Mouse (Mus musculus): Measurements from ENCODE around the gene Entpd2. TPM values are rescaled to one million over a fixed set of nuclear protein-coding genes. Genes with fewer than 3 reads are reported as not detected.

The Entpd2 gene
- polyA plus RNA-seq, 1 experiment from 2014 or later, result not detected

- no peaks in the 10 kb centered on the region for H3K27me3 ChIP-seq (ENCODE audit: control insufficient read depth, insufficient read depth, low read length)
- ATAC-seq (ENCODE audit: insufficient read depth, low FRiP score, low TSS enrichment) (no peak), DNase-seq (ENCODE audit: low spot score) (peak; percentile 63)
- H3K4me1 ChIP-seq (ENCODE audit: control insufficient read depth, insufficient read depth, low read length), result peaks cover 20% of the 10 kb centered on the region
- no peak overlapping the region for H3K27ac ChIP-seq (ENCODE audit: low read depth, low read length)
- peaks cover 2% of the 10 kb centered on the region for H3K36me3 ChIP-seq (ENCODE audit: control insufficient read depth, insufficient read depth, low read length)
- H3K9ac ChIP-seq (ENCODE audit: low read length), result no peak overlapping the region
- H3K4me2 ChIP-seq (ENCODE audit: low read depth), result no peak overlapping the region
- WGBS, result 69% methylated on average over 4 of the region's 4 CpGs
- no peak overlapping the region for H3K4me3 ChIP-seq (ENCODE audit: low read depth, low read length)
- H3K9me3 ChIP-seq (ENCODE audit: control insufficient read depth, low read length), result no peaks in the 10 kb centered on the region
Measured at GRCm38 (mm10) chr2:25376589-25376988, 19.1 kb upstream of the Entpd2 start.

GRCm38 (mm10) chr2:25384492-25384891 is 11.2 kb upstream of the Entpd2 start:
- Histone ChIP-seq H3K4me3 (ENCODE audit: low read depth, low read length) (no peak overlapping the region), H3K4me1 (ENCODE audit: control insufficient read depth, insufficient read depth, low read length) (no peaks in the 10 kb centered on the region), H3K27ac (ENCODE audit: low read depth, low read length) (no peak overlapping the region), H3K27me3 (ENCODE audit: control insufficient read depth, insufficient read depth, low read length) (no peaks in the 10 kb centered on the region), H3K4me2 (ENCODE audit: low read depth) (no peak overlapping the region), H3K9ac (ENCODE audit: low read length) (no peak overlapping the region), H3K36me3 (ENCODE audit: control insufficient read depth, insufficient read depth, low read length) (no peaks in the 10 kb centered on the region), H3K9me3 (ENCODE audit: control insufficient read depth, low read length) (no peaks in the 10 kb centered on the region)
- DNase-seq (ENCODE audit: low spot score) (no peak), ATAC-seq (ENCODE audit: insufficient read depth, low FRiP score, low TSS enrichment) (no peak)
- WGBS, result 76% methylated on average over 5 of the region's 5 CpGs

GRCm38 (mm10) chr2:25391266-25391665 is 4.4 kb upstream of the Entpd2 start:
- WGBS, result 80% methylated on average over 5 of the region's 5 CpGs
- H3K27ac ChIP-seq (ENCODE audit: low read depth, low read length), result no peak overlapping the region
- H3K4me2 ChIP-seq (ENCODE audit: low read depth), result no peak overlapping the region
- DNase-seq (ENCODE audit: low spot score), result no peak
- no peaks in the 10 kb centered on the region for H3K36me3 ChIP-seq (ENCODE audit: control insufficient read depth, insufficient read depth, low read length)
- ATAC-seq (ENCODE audit: insufficient read depth, low FRiP score, low TSS enrichment), result no peak
- no peak overlapping the region for H3K4me3 ChIP-seq (ENCODE audit: low read depth, low read length)
- peaks cover 16% of the 10 kb centered on the region for H3K27me3 ChIP-seq (ENCODE audit: control insufficient read depth, insufficient read depth, low read length)
- no peaks in the 10 kb centered on the region for H3K4me1 ChIP-seq (ENCODE audit: control insufficient read depth, insufficient read depth, low read length)
- no peaks in the 10 kb centered on the region for H3K9me3 ChIP-seq (ENCODE audit: control insufficient read depth, low read length)
- H3K9ac ChIP-seq (ENCODE audit: low read length), result no peak overlapping the region

DNA sequence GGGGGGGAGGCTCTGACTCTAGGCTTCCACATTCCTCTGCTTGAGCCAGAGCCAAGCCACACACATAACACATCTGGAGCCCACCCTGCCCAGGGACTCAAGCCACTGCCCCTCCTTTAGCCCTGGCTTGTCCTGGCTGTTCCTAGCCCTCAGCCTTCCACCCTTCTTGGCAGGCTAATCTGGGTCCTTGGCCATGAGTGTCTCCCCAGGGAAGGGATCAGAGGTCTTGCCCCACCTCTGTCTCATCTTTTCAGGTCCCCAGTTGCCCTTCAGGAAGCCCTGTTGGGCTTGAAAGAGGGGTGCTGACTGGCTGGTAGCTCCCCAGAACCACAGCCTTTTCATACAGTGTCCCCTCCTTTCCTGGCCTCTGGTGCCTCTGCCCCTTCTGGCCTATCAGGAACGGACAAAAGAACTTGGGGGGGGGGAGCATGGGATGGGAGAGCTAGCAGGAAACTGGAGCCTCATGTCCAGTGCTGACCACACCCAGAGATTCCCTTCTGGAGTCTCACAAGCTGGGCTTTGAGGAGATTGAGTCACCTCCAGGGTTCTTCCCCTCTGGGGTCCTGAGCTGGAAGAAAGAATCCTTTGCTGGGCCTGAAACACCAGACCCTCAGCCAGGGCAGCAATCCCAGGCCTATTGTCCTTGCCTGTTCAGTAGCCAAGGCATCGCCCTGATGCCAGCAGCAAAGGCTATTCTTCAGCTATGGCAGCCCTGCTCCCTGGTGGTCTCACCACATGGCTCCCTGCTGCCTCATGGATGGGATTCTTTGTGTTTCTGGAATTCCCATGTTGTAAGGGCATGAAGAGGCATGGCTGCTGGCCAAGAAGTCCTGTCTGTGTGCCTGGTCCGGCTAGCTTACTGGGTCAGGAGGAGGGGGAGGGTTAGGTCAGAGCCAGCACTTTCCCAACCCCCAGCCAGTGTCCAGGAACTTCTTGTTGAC is 1.1 kb upstream of the Entpd2 start:
- no peak overlapping the region for H3K4me2 ChIP-seq (ENCODE audit: low read depth)
- no peak overlapping the region for H3K4me3 ChIP-seq (ENCODE audit: low read depth, low read length)
- H3K4me1 ChIP-seq (ENCODE audit: control insufficient read depth, insufficient read depth, low read length), result no peaks in the 10 kb centered on the region
- no peaks in the 10 kb centered on the region for H3K36me3 ChIP-seq (ENCODE audit: control insufficient read depth, insufficient read depth, low read length)
- no peaks in the 10 kb centered on the region for H3K9me3 ChIP-seq (ENCODE audit: control insufficient read depth, low read length)
- DNase-seq (ENCODE audit: low spot score) (no peak), ATAC-seq (ENCODE audit: insufficient read depth, low FRiP score, low TSS enrichment) (no peak)
- WGBS, result 42% methylated on average over 3 of the region's 3 CpGs
- H3K9ac ChIP-seq (ENCODE audit: low read length), result no peak overlapping the region
- H3K27ac ChIP-seq (ENCODE audit: low read depth, low read length), result no peak overlapping the region
- peaks cover 38% of the 10 kb centered on the region for H3K27me3 ChIP-seq (ENCODE audit: control insufficient read depth, insufficient read depth, low read length)

- Histone ChIP-seq H3K9ac (ENCODE audit: low read length) (no peak overlapping the region), H3K4me3 (ENCODE audit: low read depth, low read length) (no peak overlapping the region; the same call in 1 of the 2 replicates), H3K36me3 (ENCODE audit: control insufficient read depth, insufficient read depth, low read length) (no peaks in the 10 kb centered on the region), H3K4me2 (ENCODE audit: low read depth) (no peak overlapping the region), H3K9me3 (ENCODE audit: control insufficient read depth, low read length) (no peaks in the 10 kb centered on the region), H3K27ac (ENCODE audit: low read depth, low read length) (no peak overlapping the region), H3K4me1 (ENCODE audit: control insufficient read depth, insufficient read depth, low read length) (no peaks in the 10 kb centered on the region), H3K27me3 (ENCODE audit: control insufficient read depth, insufficient read depth, low read length) (peaks cover 57% of the 10 kb centered on the region)
- no peak for DNase-seq (ENCODE audit: low spot score)
- 39% methylated on average over 3 of the region's 3 CpGs for WGBS
- no peak for ATAC-seq (ENCODE audit: insufficient read depth, low FRiP score, low TSS enrichment)
Measured at GRCm38 (mm10) chr2:25396597-25396983, 916 bp downstream of the Entpd2 start.

DNA sequence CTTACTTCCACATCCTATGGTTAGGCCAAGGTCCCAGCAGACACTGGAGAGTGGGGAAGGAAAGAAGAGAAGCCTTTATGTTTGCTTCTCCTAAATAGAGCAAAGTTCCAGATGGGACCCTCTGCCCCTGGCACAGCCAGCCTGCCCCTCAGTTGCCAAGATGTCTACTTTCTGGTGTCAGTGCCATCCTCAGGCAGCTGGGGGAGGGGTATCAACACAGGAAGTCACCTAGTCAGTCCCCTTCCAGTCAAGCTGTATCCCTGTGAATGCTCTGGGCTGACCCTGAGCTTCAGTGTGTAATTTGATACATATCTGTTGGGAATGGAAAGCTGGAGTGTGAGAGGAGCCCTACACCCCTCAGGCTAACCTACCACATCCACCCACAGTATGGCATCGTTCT is 1.3 kb downstream of the Entpd2 start:
- H3K9ac ChIP-seq (ENCODE audit: low read length), result no peak overlapping the region
- no peak overlapping the region for H3K4me2 ChIP-seq (ENCODE audit: low read depth)
- no peaks in the 10 kb centered on the region for H3K9me3 ChIP-seq (ENCODE audit: control insufficient read depth, low read length)
- H3K4me3 ChIP-seq (ENCODE audit: low read depth, low read length), result no peak overlapping the region
- 62% methylated on average over 1 of the region's 1 CpGs for WGBS
- ATAC-seq (ENCODE audit: insufficient read depth, low FRiP score, low TSS enrichment) (no peak), DNase-seq (ENCODE audit: low spot score) (no peak)
- no peaks in the 10 kb centered on the region for H3K4me1 ChIP-seq (ENCODE audit: control insufficient read depth, insufficient read depth, low read length)
- peaks cover 57% of the 10 kb centered on the region for H3K27me3 ChIP-seq (ENCODE audit: control insufficient read depth, insufficient read depth, low read length)
- no peaks in the 10 kb centered on the region for H3K36me3 ChIP-seq (ENCODE audit: control insufficient read depth, insufficient read depth, low read length)
- H3K27ac ChIP-seq (ENCODE audit: low read depth, low read length), result no peak overlapping the region

DNA sequence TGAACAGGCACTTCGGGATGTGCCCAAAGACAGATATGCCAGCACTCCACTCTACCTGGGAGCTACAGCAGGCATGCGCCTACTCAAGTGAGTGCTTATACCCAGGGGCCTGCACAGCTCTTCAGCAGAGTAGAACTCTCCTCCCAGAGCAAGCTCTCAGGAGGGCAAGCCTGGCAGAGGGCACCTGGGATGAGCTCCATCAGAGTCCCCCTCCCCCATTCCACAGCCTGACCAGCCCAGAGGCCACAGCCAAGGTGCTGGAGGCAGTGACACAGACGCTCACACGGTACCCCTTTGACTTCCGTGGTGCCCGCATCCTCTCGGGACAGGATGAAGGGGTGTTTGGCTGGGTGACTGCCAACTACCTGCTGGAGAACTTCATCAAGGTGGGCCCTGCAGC is 2.4 kb downstream of the Entpd2 start:
- Histone ChIP-seq H3K4me3 (ENCODE audit: low read depth, low read length) (no peak overlapping the region), H3K9ac (ENCODE audit: low read length) (no peak overlapping the region), H3K4me1 (ENCODE audit: control insufficient read depth, insufficient read depth, low read length) (0 out of 2 replicates have a peak, but pooled peaks cover 2% of the 10 kb centered on the region), H3K36me3 (ENCODE audit: control insufficient read depth, insufficient read depth, low read length) (no peaks in the 10 kb centered on the region), H3K4me2 (ENCODE audit: low read depth) (no peak overlapping the region), H3K27ac (ENCODE audit: low read depth, low read length) (no peak overlapping the region), H3K27me3 (ENCODE audit: control insufficient read depth, insufficient read depth, low read length) (peaks cover 57% of the 10 kb centered on the region), H3K9me3 (ENCODE audit: control insufficient read depth, low read length) (no peaks in the 10 kb centered on the region)
- WGBS, result 91% methylated on average over 7 of the region's 7 CpGs
- no peak for ATAC-seq (ENCODE audit: insufficient read depth, low FRiP score, low TSS enrichment)
- DNase-seq (ENCODE audit: low spot score), result no peak

DNA sequence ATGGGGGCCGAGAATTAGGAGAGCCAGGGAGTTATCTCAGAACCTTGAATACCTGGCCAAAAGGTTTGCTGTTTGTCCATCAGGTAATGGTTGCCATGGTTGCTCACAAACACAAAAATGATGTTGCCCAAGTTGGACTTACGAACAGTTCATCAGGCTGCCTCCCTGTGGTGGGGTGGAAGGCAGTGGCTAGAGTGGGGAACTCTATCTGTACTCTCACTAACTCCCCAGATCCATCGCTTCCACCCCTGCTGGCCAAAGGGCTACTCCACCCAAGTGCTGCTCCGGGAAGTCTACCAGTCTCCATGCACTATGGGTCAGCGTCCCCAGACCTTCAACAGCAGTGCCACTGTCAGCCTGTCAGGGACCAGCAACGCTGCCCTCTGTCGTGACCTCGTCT is 3.4 kb downstream of the Entpd2 start, which contains the start of gene Npdc1:
TSS of gene Npdc1 (plus strand) at position 301 of the 400 bp plus-strand sequence.
- Histone ChIP-seq H3K27me3 (ENCODE audit: control insufficient read depth, insufficient read depth, low read length) (peaks cover 57% of the 10 kb centered on the region), H3K36me3 (ENCODE audit: control insufficient read depth, insufficient read depth, low read length) (no peaks in the 10 kb centered on the region), H3K4me3 (ENCODE audit: low read depth, low read length) (no peak within 1 kb of the TSS), H3K9ac (ENCODE audit: low read length) (no peak within 1 kb of the TSS), H3K9me3 (ENCODE audit: control insufficient read depth, low read length) (no peaks in the 10 kb centered on the region), H3K4me2 (ENCODE audit: low read depth) (no peak within 1 kb of the TSS), H3K27ac (ENCODE audit: low read depth, low read length) (no peak within 1 kb of the TSS), H3K4me1 (ENCODE audit: control insufficient read depth, insufficient read depth, low read length) (peaks cover 2% of the 10 kb centered on the region; the same call in 1 of the 2 replicates)
- 68% methylated on average over 8 of the region's 8 CpGs for WGBS
- no peak for DNase-seq (ENCODE audit: low spot score)
- no peak for ATAC-seq (ENCODE audit: insufficient read depth, low FRiP score, low TSS enrichment)

- H3K4me3 ChIP-seq (ENCODE audit: low read depth, low read length), result no peak overlapping the region
- H3K4me1 ChIP-seq (ENCODE audit: control insufficient read depth, insufficient read depth, low read length), result peaks cover 2% of the 10 kb centered on the region; the same call in 1 of the 2 replicates
- no peaks in the 10 kb centered on the region for H3K9me3 ChIP-seq (ENCODE audit: control insufficient read depth, low read length)
- H3K9ac ChIP-seq (ENCODE audit: low read length), result no peak overlapping the region
- WGBS, result 24% methylated on average over 16 of the region's 16 CpGs
- peaks cover 50% of the 10 kb centered on the region for H3K27me3 ChIP-seq (ENCODE audit: control insufficient read depth, insufficient read depth, low read length)
- no peak overlapping the region for H3K27ac ChIP-seq (ENCODE audit: low read depth, low read length)
- no peak overlapping the region for H3K4me2 ChIP-seq (ENCODE audit: low read depth)
- no peaks in the 10 kb centered on the region for H3K36me3 ChIP-seq (ENCODE audit: control insufficient read depth, insufficient read depth, low read length)
- DNase-seq (ENCODE audit: low spot score) (no peak), ATAC-seq (ENCODE audit: insufficient read depth, low FRiP score, low TSS enrichment) (no peak)
Measured at GRCm38 (mm10) chr2:25400291-25400690, 4.6 kb downstream of the Entpd2 start.

Measured in neural tube, embryonic 11.5 days (tissue).